Mouse (Mus musculus): Measurements from ENCODE around the gene Ldoc1.

The Ldoc1 gene

GRCm38 (mm10) chrX:61709302-61710033 is at the start of gene Ldoc1:
Ldoc1 (plus strand) TSS chrX:61709497.
- TF ChIP-seq GATA4 (IDR thresholded peaks at IDR 0.05; ENCODE audit: insufficient replicate concordance, low read length) = no peak

- no peak for TF ChIP-seq GATA4 (IDR thresholded peaks at IDR 0.05; ENCODE audit: insufficient replicate concordance, low read length)
These were observed 834 bp downstream of the Ldoc1 start for GRCm38 (mm10) chrX:61710131-61710530.

GRCm38 (mm10) chrX:61722281-61723028 is 13.2 kb downstream of the Ldoc1 start:
- TF ChIP-seq GATA4 (IDR thresholded peaks at IDR 0.05; ENCODE audit: insufficient replicate concordance, low read length) = no peak

- no peak for TF ChIP-seq GATA4 (IDR thresholded peaks at IDR 0.05; ENCODE audit: insufficient replicate concordance, low read length)
These were observed 14.0 kb downstream of the Ldoc1 start for GRCm38 (mm10) chrX:61723029-61723980.

GRCm38 (mm10) chrX:61727516-61728310 is 18.4 kb downstream of the Ldoc1 start:
- TF ChIP-seq GATA4 (IDR thresholded peaks at IDR 0.05; ENCODE audit: insufficient replicate concordance, low read length) = no peak

All from liver, adult (tissue).